Mouse (Mus musculus): ENCODE measurements around the gene Dnajb4.

DNA sequence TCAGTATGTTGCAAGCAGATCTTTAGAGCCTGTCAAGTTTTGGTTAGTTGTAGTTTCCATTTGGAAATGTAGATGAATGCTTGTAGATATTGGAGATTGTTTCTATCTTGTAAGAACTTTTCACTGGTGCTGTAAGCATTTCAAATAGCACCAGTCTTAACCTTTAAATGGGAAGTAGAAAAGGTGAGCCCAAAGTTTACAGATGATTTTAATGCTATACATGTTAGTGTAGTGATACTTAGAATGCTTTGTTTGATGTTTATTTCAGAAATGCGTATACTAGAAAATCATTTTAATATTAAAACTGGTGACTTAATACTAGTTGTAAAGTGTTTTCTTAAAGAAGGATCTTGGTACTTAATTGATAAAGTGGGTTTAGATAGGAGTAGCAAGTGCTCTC lies 25.7 kb upstream of the Dnajb4 start:
- no peak for TF ChIP-seq CTCF (IDR thresholded peaks at IDR 0.05; ENCODE audit: low read depth)
- TF ChIP-seq EP300 (IDR thresholded peaks at IDR 0.05; ENCODE audit: low read depth): no peak
